Mouse (Mus musculus) cerebellum, adult 2 months (tissue): ENCODE data around the gene Cib2. TPM values are rescaled to one million over a fixed set of nuclear protein-coding genes. Genes with fewer than 3 reads are reported as not detected.

Experiments used
- DNase-seq, 2 experiments: peaks; one replicate each; pipeline ENCODE4 v3.0.0; 2021
- H3K27ac ChIP-seq: fragments of 200-500 bp; 2 replicates; pipeline ENCODE4 v1.5.1; 2012; ENCODE audit warnings: low read length, control low read depth, inconsistent platforms; ENCODE audit not compliant: insufficient read depth
- H3K27me3 ChIP-seq: fragments of 200-500 bp; 2 replicates; pipeline ENCODE4 v1.6.1; 2012; ENCODE audit warnings: inconsistent platforms, mild to moderate bottlenecking, low read length, moderate library complexity; ENCODE audit not compliant: control insufficient read depth, insufficient read depth
- H3K4me1 ChIP-seq: fragments of 200-500 bp; 2 replicates; pipeline ENCODE4 v1.6.1; 2011; ENCODE audit warnings: low read length; ENCODE audit not compliant: control insufficient read depth, insufficient read depth
- H3K4me3 ChIP-seq: fragments of 200-500 bp; replicated peaks from 2 replicates; pipeline ENCODE3; 2011; ENCODE audit warnings: mild to moderate bottlenecking, low read depth, low read length, control low read depth; ENCODE audit not compliant: insufficient read depth
- CTCF ChIP-seq: fragments of 200-500 bp; IDR thresholded peaks from 2 replicates; pipeline ENCODE4 v1.5.1; 2011; ENCODE audit warnings: low read depth, mild to moderate bottlenecking, control low read depth, low read length, moderate library complexity, borderline replicate concordance; ENCODE audit not compliant: insufficient read depth
- POLR2A ChIP-seq: fragments of 200-500 bp; IDR thresholded peaks from 2 replicates; pipeline ENCODE4 v1.6.1; 2011; ENCODE audit warnings: low read length, control low read depth, borderline replicate concordance; ENCODE audit not compliant: insufficient read depth
- WGBS: fragments of 180-500 bp; shearing (Covaris S2); methylation state at CpG from one replicate; pipeline ENCODE4 v1.1.7; 2018; 5-methylcytosine and 5-hydroxymethylcytosine counted together
- polyA plus RNA-seq: library from polyadenylated mRNA; depleted of rRNA; stranded (reverse); fragments of >200 nt; gene quantifications from 2 replicates; pipeline ENCODE4 v1.2.3, GENCODE M21; 2012

Gene Cib2
- polyA plus RNA-seq, 1 experiment, result 40.2 TPM

GRCm38 (mm10) chr9:54558731-54559130, 1.3 kb downstream of the Cib2 start:
- WGBS, result 69% methylated on average over 8 of the region's 8 CpGs
- TF ChIP-seq POLR2A (no peak), CTCF (no peak)
- Histone ChIP-seq H3K4me3 (no peak overlapping the region), H3K27ac (no peak overlapping the region), H3K4me1 (no peaks in the 10 kb centered on the region), H3K27me3 (no peaks in the 10 kb centered on the region)
- DNase-seq, result no peak

GRCm38 (mm10) chr9:54555044-54555443, 5.0 kb downstream of the Cib2 start:
- Histone ChIP-seq H3K27ac (no peak overlapping the region), H3K4me1 (peaks cover 6% of the 10 kb centered on the region), H3K27me3 (no peaks in the 10 kb centered on the region), H3K4me3 (no peak overlapping the region)
- TF ChIP-seq CTCF (no peak), POLR2A (no peak)
- no peak for DNase-seq
- 35% methylated on average over 2 of the region's 2 CpGs for WGBS

- peak; percentile 58 to 70 for DNase-seq
- peaks cover 6% of the 10 kb centered on the region for H3K4me1 ChIP-seq
- no peak overlapping the region for H3K4me3 ChIP-seq
- H3K27me3 ChIP-seq, result no peaks in the 10 kb centered on the region
- WGBS, result 14% methylated on average over 5 of the region's 5 CpGs
- no peak overlapping the region for H3K27ac ChIP-seq
- no peak for TF ChIP-seq POLR2A
- peak; percentile 62; the same call in 1 of the 2 replicates for TF ChIP-seq CTCF
Observed at GRCm38 (mm10) chr9:54552409-54552808, 7.6 kb downstream of the Cib2 start.

- no peak for DNase-seq
- H3K4me1 ChIP-seq, result peaks cover 6% of the 10 kb centered on the region
- 92% methylated on average over 6 of the region's 6 CpGs for WGBS
- H3K27ac ChIP-seq, result no peak overlapping the region
- no peak overlapping the region for H3K4me3 ChIP-seq
- TF ChIP-seq CTCF, result no peak
- no peak for TF ChIP-seq POLR2A
- no peaks in the 10 kb centered on the region for H3K27me3 ChIP-seq
Observed at GRCm38 (mm10) chr9:54549433-54549832, 10.6 kb downstream of the Cib2 start.

GRCm38 (mm10) chr9:54547536-54547935, 12.5 kb downstream of the Cib2 start:
- Histone ChIP-seq H3K27ac (no peak overlapping the region), H3K4me3 (no peak overlapping the region), H3K27me3 (no peaks in the 10 kb centered on the region), H3K4me1 (peaks cover 1% of the 10 kb centered on the region)
- WGBS, result 2% methylated on average over 5 of the region's 5 CpGs
- DNase-seq, result peak; percentile 65 to 71
- TF ChIP-seq POLR2A (no peak), CTCF (peak; percentile 86)

- no peak for DNase-seq
- H3K4me1 ChIP-seq, result no peaks in the 10 kb centered on the region
- no peak for TF ChIP-seq CTCF
- TF ChIP-seq POLR2A, result no peak
- H3K4me3 ChIP-seq, result no peak overlapping the region
- no peak overlapping the region for H3K27ac ChIP-seq
- no peaks in the 10 kb centered on the region for H3K27me3 ChIP-seq
- 93% methylated on average over 4 of the region's 4 CpGs for WGBS
Observed at GRCm38 (mm10) chr9:54544954-54545315, 15.1 kb downstream of the Cib2 start.

- no peak for DNase-seq
- Histone ChIP-seq H3K4me3 (no peak overlapping the region), H3K27ac (no peak overlapping the region), H3K27me3 (no peaks in the 10 kb centered on the region), H3K4me1 (no peaks in the 10 kb centered on the region)
- 93% methylated on average over 9 of the region's 9 CpGs for WGBS
- TF ChIP-seq CTCF (no peak), POLR2A (no peak)
Observed at GRCm38 (mm10) chr9:54544212-54544953, 15.6 kb downstream of the Cib2 start.

- Histone ChIP-seq H3K27ac (no peak overlapping the region), H3K27me3 (no peaks in the 10 kb centered on the region), H3K4me1 (no peaks in the 10 kb centered on the region), H3K4me3 (no peak overlapping the region)
- WGBS, result 44% methylated on average over 5 of the region's 5 CpGs
- TF ChIP-seq CTCF, result no peak
- no peak for TF ChIP-seq POLR2A
- no peak for DNase-seq
Observed at GRCm38 (mm10) chr9:54540801-54541200, 19.2 kb downstream of the Cib2 start.
